Mouse (Mus musculus): ENCODE measurements around the gene Nos1ap.

- TF ChIP-seq CTCF (IDR thresholded peaks at IDR 0.05; ENCODE audit: borderline replicate concordance, insufficient read depth, low read length): no peak
- no peak for TF ChIP-seq POLR2A (IDR thresholded peaks at IDR 0.05; ENCODE audit: low read depth, low read length)
These were observed 7.3 kb downstream of the Nos1ap start for GRCm38 (mm10) chr1:170582341-170582740.

All from embryonic fibroblast, embryonic 13.5 days (primary cell).